Mouse (Mus musculus) forebrain, embryonic 10.5 days (tissue): ENCODE measurements around the gene Olfr1076. TPM values are rescaled to one million over a fixed set of nuclear protein-coding genes. Genes with fewer than 3 reads are reported as not detected.
"Not testable (repeated sequence)": the region's sequence is repeated elsewhere in the genome, so short reads cannot be mapped to it uniquely, and the experiment has no call there.

Experiments used
- DNase-seq: peaks from one replicate; pipeline ENCODE4 v3.0.0-alpha.2; 2017; ENCODE audit warnings: low spot score; ENCODE audit errors: extremely low spot score
- H3K27ac ChIP-seq: fragments of 300-500 bp; sonication (generic); 2 replicates; pipeline ENCODE4 v1.5.1; 2016; ENCODE audit warnings: mild to moderate bottlenecking
- H3K27me3 ChIP-seq: fragments of 300-500 bp; sonication (generic); 2 replicates; pipeline ENCODE4 v1.6.1; 2016; ENCODE audit warnings: mild to moderate bottlenecking; ENCODE audit not compliant: poor library complexity, severe bottlenecking
- H3K36me3 ChIP-seq: fragments of 300-500 bp; sonication (generic); replicated peaks from 2 replicates; pipeline ENCODE4 v1.6.1; 2016; ENCODE audit warnings: mild to moderate bottlenecking, moderate library complexity
- H3K4me1 ChIP-seq: fragments of 300-500 bp; sonication (generic); 2 replicates; pipeline ENCODE4 v1.6.1; 2016
- H3K4me3 ChIP-seq: fragments of 300-500 bp; sonication (generic); 2 replicates; pipeline ENCODE4 v1.5.1; 2016; ENCODE audit warnings: mild to moderate bottlenecking, moderate library complexity
- H3K9me3 ChIP-seq: fragments of 300-500 bp; sonication (generic); 2 replicates; pipeline ENCODE4 v1.6.1; 2016; ENCODE audit warnings: mild to moderate bottlenecking, moderate library complexity
- WGBS: fragments of 180-500 bp; shearing (Covaris S2); methylation state at CpG from one replicate; pipeline ENCODE4 v1.1.7; 2016; 5-methylcytosine and 5-hydroxymethylcytosine counted together
- polyA plus RNA-seq: library from polyadenylated mRNA; unstranded; fragments of >200 nt; fragmentation: Nextera tagmentation; extraction: Ambion mirVana; gene quantifications from 2 replicates; pipeline ENCODE4 v1.2.1, GENCODE M21; 2016

Gene Olfr1076
- not detected in 2 replicates for polyA plus RNA-seq

DNA sequence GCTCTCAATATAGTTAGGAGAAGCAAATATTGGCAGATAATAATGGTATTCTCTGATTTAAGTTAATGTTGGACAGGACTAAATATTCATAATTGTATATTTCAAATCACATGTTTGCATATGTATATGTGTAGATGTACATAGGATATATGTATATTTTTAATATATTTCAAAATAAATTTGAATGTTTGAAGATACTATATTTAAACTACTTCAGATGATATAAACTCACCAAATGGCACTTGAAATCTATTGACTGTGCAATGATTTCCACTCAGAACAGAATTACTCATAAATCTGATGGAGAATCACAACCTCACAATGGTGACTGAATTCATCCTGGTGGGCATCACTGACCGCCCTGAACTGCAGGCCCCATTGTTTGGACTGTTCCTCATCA is at the start of gene Olfr1076:
TSS of gene Olfr1076 (plus strand) at position 301 of the 400 bp plus-strand sequence.
- H3K4me1 ChIP-seq, result no peaks in the 10 kb centered on the region
- no peak within 1 kb of the TSS for H3K27ac ChIP-seq
- H3K27me3 ChIP-seq, result no peaks in the 10 kb centered on the region
- H3K9me3 ChIP-seq, result no peaks in the 10 kb centered on the region
- no peak for DNase-seq
- WGBS, result 87% methylated on average over 1 of the region's 1 CpGs
- H3K36me3 ChIP-seq, result no peaks in the 10 kb centered on the region
- H3K4me3 ChIP-seq, result no peak within 1 kb of the TSS

DNA sequence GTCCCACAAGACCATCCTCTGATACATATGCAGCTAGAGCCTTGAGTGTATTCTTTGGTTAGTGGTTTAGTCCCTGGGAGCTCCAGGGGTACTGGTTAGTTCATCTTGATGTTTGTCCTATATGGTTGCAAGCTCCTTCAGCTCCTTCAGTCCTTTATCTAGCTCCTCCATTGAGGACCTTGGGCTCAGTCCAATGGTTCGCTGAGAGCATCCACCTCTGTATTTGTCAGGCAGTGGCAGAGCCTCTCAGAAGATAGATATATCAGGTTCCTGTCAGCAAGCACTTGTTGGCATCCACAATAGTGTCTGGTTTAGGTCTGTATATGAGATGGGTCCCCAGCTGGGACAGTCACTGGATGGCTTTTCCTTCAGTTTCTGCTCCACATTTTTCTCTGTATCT is 47.8 kb upstream of the Olfr1076 start:
- DNase-seq, result no peak
- Histone ChIP-seq H3K27ac (no peak overlapping the region), H3K4me3 (no peak overlapping the region), H3K27me3 (no peaks in the 10 kb centered on the region), H3K36me3 (no peaks in the 10 kb centered on the region), H3K4me1 (no peaks in the 10 kb centered on the region), H3K9me3 (no peaks in the 10 kb centered on the region)
- 83% methylated on average over 1 of the region's 1 CpGs for WGBS

DNA sequence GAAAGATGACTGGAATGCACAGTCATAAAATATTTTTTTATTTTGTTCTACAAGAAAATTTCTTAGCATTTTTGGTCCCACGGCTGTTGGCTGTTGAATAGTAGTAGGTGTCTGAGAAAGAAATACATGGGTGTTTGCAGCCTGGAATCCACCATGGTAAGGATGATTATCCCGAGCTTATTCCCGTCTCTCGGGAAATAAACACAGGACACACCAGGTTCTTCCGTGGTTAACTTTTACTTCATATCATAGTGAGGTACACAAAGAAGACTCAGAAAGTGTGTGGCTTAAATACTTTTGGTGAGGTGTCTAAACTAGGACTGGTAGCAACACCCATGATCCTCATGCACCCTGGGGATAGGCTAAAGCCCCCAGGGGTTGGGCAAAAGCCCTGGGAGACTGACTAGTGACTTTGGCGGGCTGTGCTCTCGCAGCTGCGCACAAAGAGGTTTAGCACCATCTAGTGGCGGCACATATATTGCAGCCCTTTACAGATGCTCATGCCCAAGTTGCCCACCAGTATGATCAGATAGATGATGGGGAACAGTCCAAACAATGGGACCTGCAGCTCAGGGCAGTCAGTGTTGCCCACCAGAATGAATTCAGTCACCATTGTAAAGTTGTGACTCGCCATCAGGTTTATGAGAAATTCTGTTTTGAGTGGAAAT is 43.7 kb upstream of the Olfr1076 start:
- Histone ChIP-seq H3K27ac (no peak overlapping the region), H3K27me3 (no peaks in the 10 kb centered on the region), H3K4me1 (no peaks in the 10 kb centered on the region), H3K9me3 (no peaks in the 10 kb centered on the region), H3K36me3 (no peaks in the 10 kb centered on the region), H3K4me3 (no peak overlapping the region)
- peak; percentile 45 for DNase-seq
- WGBS, result 45% methylated on average over 10 of the region's 10 CpGs

DNA sequence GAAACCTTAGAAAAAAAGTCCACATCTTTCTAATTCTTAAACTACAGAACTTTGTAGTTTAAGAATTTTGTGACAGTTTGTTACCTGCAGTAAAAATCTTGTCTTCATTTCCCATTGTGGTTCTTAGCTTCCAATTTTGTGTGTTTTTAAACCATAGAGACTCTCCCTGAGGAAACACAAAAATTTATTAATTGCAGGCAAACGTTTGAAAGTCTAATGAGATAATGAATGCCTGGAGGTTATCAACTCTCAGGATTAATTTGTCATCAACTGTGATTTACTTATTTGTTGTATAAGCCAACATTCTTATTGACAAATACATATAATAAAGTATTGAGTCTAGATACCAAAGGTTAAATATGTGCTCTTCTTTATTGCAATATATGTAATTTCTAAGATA is 21.0 kb upstream of the Olfr1076 start, which contains the start of gene Olfr228:
TSS of gene Olfr228 (minus strand) at position 101 of the 400 bp plus-strand sequence.
- no peaks in the 10 kb centered on the region for H3K36me3 ChIP-seq
- WGBS, result 61% methylated on average over 1 of the region's 1 CpGs
- H3K9me3 ChIP-seq, result no peaks in the 10 kb centered on the region
- H3K4me1 ChIP-seq, result no peaks in the 10 kb centered on the region
- no peak within 1 kb of the TSS for H3K27ac ChIP-seq
- H3K4me3 ChIP-seq, result no peak within 1 kb of the TSS
- no peak for DNase-seq
- H3K27me3 ChIP-seq, result no peaks in the 10 kb centered on the region

DNA sequence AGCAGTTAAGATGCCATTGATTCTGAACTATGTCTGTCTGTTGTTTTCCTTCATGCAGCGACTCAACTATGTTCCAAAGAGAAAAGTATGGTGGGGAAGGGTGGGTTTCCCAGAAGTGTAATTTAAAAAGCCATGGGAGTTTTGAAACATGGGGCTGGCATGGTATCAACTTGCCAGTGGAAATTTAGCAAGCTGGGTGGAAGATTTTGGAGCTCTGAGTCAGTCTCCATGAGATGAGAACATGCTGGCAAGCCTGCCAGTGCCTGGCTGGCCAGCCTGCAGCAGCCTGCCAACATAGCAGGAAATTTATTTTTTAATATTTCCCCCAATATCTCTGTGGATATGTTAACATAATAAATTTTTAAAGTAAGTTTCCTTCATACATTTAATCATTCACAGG is 22.7 kb downstream of the Olfr1076 start:
- DNase-seq, result no peak
- H3K36me3 ChIP-seq, result no peaks in the 10 kb centered on the region
- H3K27ac ChIP-seq, result no peak overlapping the region
- no peaks in the 10 kb centered on the region for H3K4me1 ChIP-seq
- no peak overlapping the region for H3K4me3 ChIP-seq
- WGBS, result 86% methylated on average over 1 of the region's 1 CpGs
- no peaks in the 10 kb centered on the region for H3K27me3 ChIP-seq
- H3K9me3 ChIP-seq, result no peaks in the 10 kb centered on the region

DNA sequence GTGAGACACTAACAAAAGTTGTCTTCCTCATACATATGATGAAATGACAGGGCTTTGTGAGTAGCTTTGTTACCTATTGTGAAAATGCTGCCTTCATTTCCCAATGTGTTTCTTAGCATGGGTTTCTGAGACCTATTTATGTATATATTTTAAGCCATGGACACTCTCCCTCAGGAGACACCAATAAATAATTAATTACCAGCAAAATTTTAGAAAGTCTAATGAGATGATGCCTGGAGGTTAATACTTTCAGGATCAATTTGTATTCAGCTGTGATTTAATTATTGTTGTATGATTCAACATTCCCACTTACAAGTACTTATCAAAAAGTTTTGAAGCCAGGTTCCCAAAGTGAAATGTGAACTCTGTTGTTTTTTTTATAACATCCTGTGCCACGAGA is 34.1 kb downstream of the Olfr1076 start, which contains the start of gene Olfr1079:
TSS of gene Olfr1079 (minus strand) at position 101 of the 400 bp plus-strand sequence.
- no peak within 1 kb of the TSS for H3K27ac ChIP-seq
- H3K4me3 ChIP-seq, result no peak within 1 kb of the TSS
- no peaks in the 10 kb centered on the region for H3K4me1 ChIP-seq
- no peaks in the 10 kb centered on the region for H3K9me3 ChIP-seq
- WGBS, result 60% methylated on average over 1 of the region's 1 CpGs
- no peaks in the 10 kb centered on the region for H3K36me3 ChIP-seq
- H3K27me3 ChIP-seq, result no peaks in the 10 kb centered on the region
- DNase-seq, result no peak

DNA sequence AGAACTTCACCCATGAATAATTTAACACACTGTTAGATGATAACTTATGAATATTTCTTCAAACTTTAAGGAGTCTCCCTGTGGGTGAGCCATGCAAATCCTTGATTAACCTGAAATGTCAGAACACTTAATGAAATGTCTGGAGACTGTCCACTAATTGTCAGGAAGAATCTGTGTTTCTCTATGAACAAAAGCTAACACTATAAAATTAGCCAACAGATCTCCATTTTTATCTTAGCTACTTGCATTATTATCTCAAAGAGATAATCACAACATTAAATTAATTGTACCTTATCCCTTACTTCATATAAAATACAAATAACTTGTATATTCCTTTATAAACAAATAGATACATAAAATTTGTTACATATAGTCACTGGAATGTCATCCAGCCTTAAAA is 49.9 kb downstream of the Olfr1076 start, which contains the start of gene Olfr1080:
TSS of gene Olfr1080 (minus strand) at position 101 of the 400 bp plus-strand sequence.
- not testable (repeated sequence) for DNase-seq, H3K4me1 ChIP-seq, H3K4me3 ChIP-seq, H3K36me3 ChIP-seq, H3K27me3 ChIP-seq, H3K9me3 ChIP-seq, H3K27ac ChIP-seq

Other genes starting within 250 kb of the Olfr1076 start
- gene Olfr1051, start 229.4 kb upstream of the Olfr1076 start, polyA plus RNA-seq, result not detected in 2 replicates
- not detected in 2 replicates for gene Olfr1052, start 216.0 kb upstream of the Olfr1076 start, polyA plus RNA-seq
- not detected in 2 replicates for gene Olfr1053, start 193.2 kb upstream of the Olfr1076 start, polyA plus RNA-seq
- not detected in 2 replicates for gene Olfr1054, start 173.0 kb upstream of the Olfr1076 start, polyA plus RNA-seq
- gene Olfr1055, start 158.2 kb upstream of the Olfr1076 start, polyA plus RNA-seq, result not detected in 2 replicates
- gene Olfr1056, start 146.0 kb upstream of the Olfr1076 start, polyA plus RNA-seq, result not detected in 2 replicates
- not detected in 2 replicates for gene Olfr1057, start 130.1 kb upstream of the Olfr1076 start, polyA plus RNA-seq
- gene Olfr1058, start 119.9 kb upstream of the Olfr1076 start, polyA plus RNA-seq, result not detected in 2 replicates
- gene Olfr1061, start 94.4 kb upstream of the Olfr1076 start, polyA plus RNA-seq, result not detected in 2 replicates
- gene Olfr1062, start 81.7 kb upstream of the Olfr1076 start, polyA plus RNA-seq, result not detected in 2 replicates
- not detected in 2 replicates for gene Olfr1065, start 57.9 kb upstream of the Olfr1076 start, polyA plus RNA-seq
- gene Olfr1066, start 52.2 kb upstream of the Olfr1076 start, polyA plus RNA-seq, result not detected in 2 replicates
- gene Olfr228, start 21.1 kb upstream of the Olfr1076 start, polyA plus RNA-seq, result not detected in 2 replicates
- not detected in 2 replicates for gene Olfr1079, start 34.0 kb downstream of the Olfr1076 start, polyA plus RNA-seq
- not detected in 2 replicates for gene Olfr1080, start 49.8 kb downstream of the Olfr1076 start, polyA plus RNA-seq
- gene Olfr1082, start 90.5 kb downstream of the Olfr1076 start, polyA plus RNA-seq, result not detected in 2 replicates
- gene Olfr1084, start 131.3 kb downstream of the Olfr1076 start, polyA plus RNA-seq, result not detected in 2 replicates
- not detected in 2 replicates for gene Olfr1085, start 153.6 kb downstream of the Olfr1076 start, polyA plus RNA-seq
- not detected in 2 replicates for gene Olfr1086, start 171.6 kb downstream of the Olfr1076 start, polyA plus RNA-seq
- gene Olfr1087, start 189.9 kb downstream of the Olfr1076 start, polyA plus RNA-seq, result not detected in 2 replicates
- not detected in 2 replicates for gene Olfr1089, start 225.2 kb downstream of the Olfr1076 start, polyA plus RNA-seq